ENCODE assay signal across 8 mouse cellular contexts in genomic region chr4:134683008-134683407, GRCm38 (mm10). TPM values are rescaled to one million over a fixed set of nuclear protein-coding genes. Genes with fewer than 3 reads are reported as not detected.
A peak's percentile ranks its signal among the peaks of the same experiment; 100 is the strongest.
DNase-seq lines count a peak whose midpoint lies in the region; ATAC-seq lines count a peak whose summit lies in the region.

No protein-coding gene starts in this region.

- peaks cover 18% of the 10 kb centered on the region for H3K9me3 ChIP-seq in heart, embryonic 14.5 days (ENCODE audit: control insufficient read depth, low read length)

- no peaks in the 10 kb centered on the region for H3K36me3 ChIP-seq in heart, embryonic 14.5 days (ENCODE audit: control insufficient read depth, insufficient read depth, low read length)

- no peak overlapping the region for H3K9ac ChIP-seq in heart, embryonic 14.5 days (ENCODE audit: low read length)

- peak overlapping the region; percentile 33 to 37; a peak in 3 of 4 replicates for H3K27ac ChIP-seq in heart, embryonic 14.5 days (replicated peaks in 1 of 2; ENCODE audit: control insufficient read depth in 1 of 2, insufficient read depth in 1 of 2, low read depth in 2 of 2, low read length in 2 of 2)

- H3K4me1 ChIP-seq in heart, embryonic 14.5 days (ENCODE audit: control insufficient read depth in 2 of 2, insufficient read depth in 2 of 2, low read length in 2 of 2) = peaks cover 7 to 16% of the 10 kb centered on the region in 2 experiments; a peak in 3 of 4 replicates

- H3K4me2 ChIP-seq in heart, embryonic 14.5 days (ENCODE audit: low read length) = peak overlapping the region; percentile 2; the same call in 1 of the 2 replicates

- DNase-seq in heart, postnatal 10 days = no peak
- DNase-seq in T-cell, adult 2 months (ENCODE audit: low spot score) = peak; percentile 24
- DNase-seq in lung, postnatal 10 days = peak; percentile 71
- no peak for DNase-seq in urinary bladder, postnatal 10 days (ENCODE audit: low spot score)
- no peak for DNase-seq in B cell, adult 2 months
- DNase-seq in embryo, embryonic 10 days (ENCODE audit: low spot score) = no peak

- no peaks in the 10 kb centered on the region for H3K27me3 ChIP-seq in heart, embryonic 14.5 days (ENCODE audit: control insufficient read depth, insufficient read depth, low read length)

- 53% methylated on average over 13 of the region's 13 CpGs for WGBS in heart, embryonic 14.5 days

- intact Hi-C loops in heart, postnatal 10 days (cut with DNase I) = no loop called here

- no peak overlapping the region for H3K4me3 ChIP-seq in heart, embryonic 14.5 days (ENCODE audit: control insufficient read depth in 1 of 2, insufficient read depth in 1 of 2, low read depth in 1 of 2, low read length in 2 of 2)

- ATAC-seq in heart, embryonic 14.5 days (ENCODE audit: insufficient number of reproducible peaks, insufficient read depth, low FRiP score, low read depth) = 0 out of 2 replicates have a peak, but pooled peaks have one; percentile 52
- peak; percentile 66 for ATAC-seq in granulocyte monocyte progenitor cell, adult 5-6 weeks (replicated peaks; ENCODE audit: poor library complexity, severe bottlenecking)

RNA-seq across cellular contexts. Expression of gene Man1c1, which starts 21.1 kb away (rescaled TPM):
- 7.8 TPM in 2 replicates for polyA plus RNA-seq in heart, embryonic 14.5 days (2014; fragmentation: Nextera tagmentation; extraction: Ambion mirVana)
- total RNA-seq in heart, postnatal 10 days (2021) = 10 to 100 TPM; 32.0 to 37.7 TPM
- total RNA-seq in granulocyte monocyte progenitor cell, adult 5-6 weeks (2014; fragmentation: Nextera tagmentation) = 9.5 and 11.6 TPM in 2 replicates
- total RNA-seq in granulocyte monocyte progenitor cell, adult 5-6 weeks (2017) = 4.8 and 5.1 TPM in 2 replicates

Comparison
In these comparisons a context has a peak if more than half of its experiments do, and no peak if none do; other contexts are left out.
1. DNase-seq: peak in T-cell, adult 2 months (single experiment) and lung, postnatal 10 days (single experiment); none in heart, postnatal 10 days (0 of 2), urinary bladder, postnatal 10 days (single experiment), B cell, adult 2 months (0 of 2) and embryo, embryonic 10 days (single experiment).